Mouse (Mus musculus): ENCODE measurements at regions not wholly inside any gene's neighbourhood (a gene's known extent, or its start where the extent isn't known, plus 50 kb on each side); places are given as distances from the start of the nearest gene placed in this dataset.

GRCm38 (mm10) chr6:117323850-117324249 is 155.5 kb downstream of the Cxcl12 start:
- Histone ChIP-seq H3K9me3 (no peaks in the 10 kb centered on the region), H3K27ac (no peak overlapping the region), H3K9ac (no peak overlapping the region), H3K4me2 (replicated peaks) (no peak overlapping the region), H3K27me3 (replicated peaks) (no peaks in the 10 kb centered on the region), H3K36me3 (no peaks in the 10 kb centered on the region), H3K4me3 (replicated peaks) (no peak overlapping the region), H3K4me1 (replicated peaks) (no peaks in the 10 kb centered on the region)
- ATAC-seq, result no peak
- WGBS, result 35% methylated on average over 3 of the region's 3 CpGs

- Histone ChIP-seq H3K4me2 (replicated peaks) (no peak overlapping the region), H3K9ac (no peak overlapping the region), H3K9me3 (no peaks in the 10 kb centered on the region), H3K4me1 (replicated peaks) (no peaks in the 10 kb centered on the region), H3K4me3 (replicated peaks) (no peak overlapping the region), H3K27me3 (replicated peaks) (no peaks in the 10 kb centered on the region), H3K36me3 (no peaks in the 10 kb centered on the region), H3K27ac (no peak overlapping the region)
- WGBS, result 66% methylated on average over 18 of the region's 18 CpGs
- no peak for ATAC-seq
These were observed 158.8 kb downstream of the Cxcl12 start for GRCm38 (mm10) chr6:117326835-117327775.

DNA sequence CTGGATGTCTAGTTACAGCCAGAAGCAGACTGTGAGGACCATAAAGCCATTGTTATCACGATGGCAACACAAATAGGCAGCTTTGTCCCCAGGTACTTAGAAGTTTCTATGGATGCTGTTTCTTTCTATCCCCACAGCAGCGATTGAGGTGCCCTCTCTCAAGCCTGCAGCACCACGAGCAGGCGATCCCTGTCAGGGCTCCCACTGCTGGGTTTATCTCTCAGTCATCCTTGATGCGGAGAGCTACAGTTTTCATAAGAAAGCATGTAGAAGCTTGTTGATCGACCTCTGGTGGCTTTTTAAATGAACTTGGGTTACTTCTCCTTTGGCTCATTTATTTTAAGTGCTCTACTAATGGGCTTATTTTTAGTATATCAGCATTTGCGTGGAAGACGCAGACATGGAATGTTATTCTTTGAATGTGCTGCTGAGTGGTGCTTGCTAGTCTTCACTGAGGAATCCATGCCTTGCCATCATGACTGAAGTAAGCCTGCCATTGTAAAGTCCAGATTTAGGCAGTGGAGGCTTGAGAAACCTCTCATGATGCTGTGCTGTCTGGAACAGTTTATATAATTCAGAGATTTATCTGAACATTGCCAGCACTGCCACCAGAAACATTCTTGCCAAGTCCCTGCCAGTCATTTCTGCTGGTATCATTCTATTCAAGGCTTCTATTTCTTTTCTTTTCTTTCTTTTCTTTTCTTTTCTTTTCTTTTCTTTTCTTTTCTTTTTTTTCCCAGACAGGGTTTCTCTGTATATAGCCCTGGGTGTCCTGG is 161.0 kb downstream of the Cxcl12 start:
- Histone ChIP-seq H3K4me3 (replicated peaks) (no peak overlapping the region), H3K27ac (no peak overlapping the region), H3K36me3 (no peaks in the 10 kb centered on the region), H3K4me2 (replicated peaks) (no peak overlapping the region), H3K9ac (no peak overlapping the region), H3K4me1 (replicated peaks) (no peaks in the 10 kb centered on the region), H3K27me3 (replicated peaks) (no peaks in the 10 kb centered on the region), H3K9me3 (no peaks in the 10 kb centered on the region)
- no peak for ATAC-seq
- WGBS, result 75% methylated on average over 8 of the region's 8 CpGs

GRCm38 (mm10) chr6:117330198-117330597 is 161.9 kb downstream of the Cxcl12 start:
- no peak overlapping the region for H3K27ac ChIP-seq
- no peaks in the 10 kb centered on the region for H3K9me3 ChIP-seq
- no peaks in the 10 kb centered on the region for H3K4me1 ChIP-seq (replicated peaks)
- no peaks in the 10 kb centered on the region for H3K27me3 ChIP-seq (replicated peaks)
- H3K4me3 ChIP-seq (replicated peaks), result no peak overlapping the region
- no peak overlapping the region for H3K4me2 ChIP-seq (replicated peaks)
- peak; percentile 34; the same call in 1 of the 2 replicates for ATAC-seq
- no peaks in the 10 kb centered on the region for H3K36me3 ChIP-seq
- H3K9ac ChIP-seq, result no peak overlapping the region
- 44% methylated on average over 6 of the region's 6 CpGs for WGBS

DNA sequence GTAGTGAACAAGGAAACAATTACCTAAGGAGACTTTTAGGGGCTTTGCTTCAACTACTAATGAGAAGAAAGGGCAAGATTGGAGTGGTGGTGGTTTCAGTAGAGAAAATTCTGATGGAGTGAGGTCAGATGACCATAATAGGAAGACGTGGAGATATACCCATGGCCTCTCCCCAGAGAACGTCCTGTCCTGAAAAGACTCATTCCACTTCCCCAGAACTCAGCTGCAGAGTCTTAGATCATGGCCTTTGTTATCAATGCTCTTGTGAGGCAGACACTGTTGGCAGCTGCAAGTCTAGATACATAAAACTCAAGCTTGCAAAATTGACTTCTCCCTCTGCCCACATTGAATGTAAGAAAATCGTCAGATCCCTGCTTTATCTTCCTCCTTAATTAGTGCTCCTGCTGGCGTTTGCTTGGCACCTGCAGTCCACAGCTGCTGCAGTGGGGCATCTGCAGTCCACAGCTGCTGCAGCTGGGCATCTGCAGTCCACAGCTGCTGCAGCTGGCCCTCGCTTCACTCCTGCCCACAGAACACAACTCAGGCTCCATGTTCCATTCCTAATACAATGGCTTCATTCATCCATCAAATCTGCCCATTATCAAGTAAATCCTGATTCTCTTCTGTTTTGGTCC is 162.5 kb downstream of the Cxcl12 start:
- Histone ChIP-seq H3K4me2 (replicated peaks) (no peak overlapping the region), H3K27me3 (replicated peaks) (no peaks in the 10 kb centered on the region), H3K9me3 (no peaks in the 10 kb centered on the region), H3K36me3 (no peaks in the 10 kb centered on the region), H3K9ac (no peak overlapping the region), H3K4me1 (replicated peaks) (no peaks in the 10 kb centered on the region), H3K27ac (no peak overlapping the region), H3K4me3 (replicated peaks) (no peak overlapping the region)
- WGBS, result 37% methylated on average over 5 of the region's 5 CpGs
- no peak for ATAC-seq

DNA sequence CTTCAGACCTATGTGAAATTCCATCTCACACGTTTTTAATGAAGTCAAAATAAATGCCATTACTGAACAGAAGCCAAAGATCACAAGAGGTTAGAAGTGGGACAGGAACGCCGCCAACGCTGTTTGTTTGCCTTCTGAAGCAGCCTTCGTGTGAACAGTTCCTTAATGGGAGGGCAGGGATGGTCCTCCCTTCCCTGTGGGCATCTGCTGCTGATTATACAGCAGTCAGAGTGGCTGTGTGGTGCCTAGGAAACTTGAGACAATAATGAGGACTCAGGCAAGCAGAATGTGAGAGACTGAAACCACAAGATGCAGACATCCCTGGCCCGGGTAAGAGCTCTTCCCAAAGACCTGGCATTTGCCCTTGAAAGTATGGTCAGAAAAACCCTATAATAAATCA is 164.3 kb downstream of the Cxcl12 start:
- no peaks in the 10 kb centered on the region for H3K4me1 ChIP-seq (replicated peaks)
- no peak overlapping the region for H3K27ac ChIP-seq
- H3K36me3 ChIP-seq, result no peaks in the 10 kb centered on the region
- H3K9me3 ChIP-seq, result no peaks in the 10 kb centered on the region
- H3K4me2 ChIP-seq (replicated peaks), result no peak overlapping the region
- no peak overlapping the region for H3K4me3 ChIP-seq (replicated peaks)
- ATAC-seq, result no peak
- H3K27me3 ChIP-seq (replicated peaks), result no peaks in the 10 kb centered on the region
- no peak overlapping the region for H3K9ac ChIP-seq
- 53% methylated on average over 6 of the region's 6 CpGs for WGBS

DNA sequence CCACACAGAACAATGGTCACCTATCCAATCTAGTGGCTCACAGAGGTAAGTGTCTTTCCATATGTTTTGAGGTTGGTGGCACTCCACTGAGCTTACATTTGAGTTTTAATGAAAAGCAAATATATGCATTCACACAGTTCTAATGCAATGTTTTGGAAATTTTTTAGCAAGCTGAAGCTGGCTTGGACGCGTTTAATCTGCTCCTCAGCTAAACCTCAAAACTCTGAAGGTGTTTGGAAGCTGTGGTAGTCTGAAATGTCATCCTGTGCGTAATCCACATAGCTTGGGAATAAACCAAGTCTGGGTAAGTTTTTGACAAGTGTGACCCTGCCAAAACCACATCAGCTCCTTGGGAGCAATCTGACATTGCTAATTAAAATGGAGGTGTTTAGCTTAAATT is 173.8 kb downstream of the Cxcl12 start:
- Histone ChIP-seq H3K9me3 (no peaks in the 10 kb centered on the region), H3K36me3 (no peaks in the 10 kb centered on the region)
- 94% methylated on average over 3 of the region's 3 CpGs for WGBS

DNA sequence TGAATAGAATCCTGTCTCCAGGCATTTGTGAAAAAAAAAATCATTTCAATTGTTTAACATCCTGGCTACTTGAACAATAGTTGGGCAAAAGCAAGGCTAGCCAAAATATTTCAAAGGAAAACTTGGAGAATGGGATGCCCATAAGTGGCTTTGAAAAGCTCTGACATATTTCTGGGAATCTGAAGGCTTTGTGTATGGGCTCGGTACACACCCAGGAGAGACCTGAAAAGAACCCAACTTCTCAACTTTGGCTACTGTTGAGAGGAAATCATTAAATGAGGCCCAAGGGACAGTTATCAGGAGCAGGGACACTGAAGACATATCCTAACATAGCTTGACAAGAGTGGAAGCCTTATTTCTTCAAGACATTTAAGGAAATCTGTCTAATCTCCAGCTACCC is 179.0 kb downstream of the Cxcl12 start:
- no peak overlapping the region for H3K4me2 ChIP-seq (replicated peaks)
- H3K9ac ChIP-seq, result no peak overlapping the region
- H3K36me3 ChIP-seq, result no peaks in the 10 kb centered on the region
- ATAC-seq, result no peak
- no peak overlapping the region for H3K4me3 ChIP-seq (replicated peaks)
- no peaks in the 10 kb centered on the region for H3K27me3 ChIP-seq (replicated peaks)
- no peak overlapping the region for H3K27ac ChIP-seq
- H3K4me1 ChIP-seq (replicated peaks), result no peaks in the 10 kb centered on the region
- H3K9me3 ChIP-seq, result no peaks in the 10 kb centered on the region
- WGBS, result 94% methylated on average over 1 of the region's 1 CpGs

More for the DNA sequence above, 173.8 kb downstream of the Cxcl12 start:
- Histone ChIP-seq H3K27me3 (replicated peaks) (no peaks in the 10 kb centered on the region), H3K27ac (no peak overlapping the region), H3K4me2 (replicated peaks) (no peak overlapping the region), H3K4me3 (replicated peaks) (no peak overlapping the region), H3K4me1 (replicated peaks) (no peaks in the 10 kb centered on the region), H3K9ac (no peak overlapping the region)
- ATAC-seq, result no peak

DNA sequence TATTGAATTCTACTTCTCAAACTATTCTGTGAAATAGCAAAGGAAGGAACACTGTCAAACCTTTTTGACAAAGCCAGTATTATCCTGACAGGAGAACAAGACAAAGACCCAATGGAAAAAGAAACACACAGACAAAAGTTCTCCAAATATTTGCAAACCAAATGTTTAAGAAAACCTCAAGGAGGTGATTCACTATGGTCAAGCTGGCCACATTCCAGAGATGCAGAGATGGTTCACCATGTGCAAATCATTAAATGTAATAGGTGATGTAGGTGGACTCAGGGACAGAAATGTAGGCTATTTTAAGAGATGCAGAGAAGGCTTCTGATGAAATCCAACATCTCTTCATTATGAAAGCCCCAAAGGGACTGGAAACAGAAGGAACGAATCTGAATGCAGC is 183.5 kb downstream of the Cxcl12 start:
- Histone ChIP-seq H3K4me2 (replicated peaks) (no peak overlapping the region), H3K27me3 (replicated peaks) (no peaks in the 10 kb centered on the region), H3K9me3 (no peaks in the 10 kb centered on the region), H3K4me1 (replicated peaks) (no peaks in the 10 kb centered on the region), H3K27ac (no peak overlapping the region), H3K36me3 (no peaks in the 10 kb centered on the region), H3K4me3 (replicated peaks) (no peak overlapping the region), H3K9ac (no peak overlapping the region)
- ATAC-seq, result no peak
- WGBS, result 85% methylated on average over 1 of the region's 1 CpGs

DNA sequence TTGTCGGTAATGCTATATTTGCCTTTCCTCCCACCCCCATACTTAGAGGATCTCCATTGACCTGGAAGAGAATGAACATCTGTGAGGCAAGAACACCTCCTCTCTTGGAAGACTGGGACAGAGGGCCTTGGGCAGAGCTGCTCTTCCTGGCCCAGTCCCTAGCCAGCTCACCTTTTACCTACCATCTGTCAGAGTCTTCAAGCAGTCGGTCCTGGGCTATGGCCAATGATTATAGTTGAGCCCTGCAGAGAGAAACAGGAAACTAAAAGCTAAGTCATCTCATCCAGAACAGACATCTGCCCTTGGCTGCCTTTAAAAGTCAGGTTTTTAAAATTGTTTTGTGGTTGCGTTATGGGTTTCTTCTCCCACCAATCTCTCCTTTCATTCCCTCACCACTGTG is 184.8 kb downstream of the Cxcl12 start:
- no peak overlapping the region for H3K9ac ChIP-seq
- H3K4me3 ChIP-seq (replicated peaks), result no peak overlapping the region
- H3K9me3 ChIP-seq, result no peaks in the 10 kb centered on the region
- ATAC-seq, result no peak
- no peaks in the 10 kb centered on the region for H3K4me1 ChIP-seq (replicated peaks)
- H3K4me2 ChIP-seq (replicated peaks), result no peak overlapping the region
- H3K27ac ChIP-seq, result no peak overlapping the region
- no peaks in the 10 kb centered on the region for H3K36me3 ChIP-seq
- no peaks in the 10 kb centered on the region for H3K27me3 ChIP-seq (replicated peaks)
- WGBS, result 92% methylated on average over 3 of the region's 3 CpGs

DNA sequence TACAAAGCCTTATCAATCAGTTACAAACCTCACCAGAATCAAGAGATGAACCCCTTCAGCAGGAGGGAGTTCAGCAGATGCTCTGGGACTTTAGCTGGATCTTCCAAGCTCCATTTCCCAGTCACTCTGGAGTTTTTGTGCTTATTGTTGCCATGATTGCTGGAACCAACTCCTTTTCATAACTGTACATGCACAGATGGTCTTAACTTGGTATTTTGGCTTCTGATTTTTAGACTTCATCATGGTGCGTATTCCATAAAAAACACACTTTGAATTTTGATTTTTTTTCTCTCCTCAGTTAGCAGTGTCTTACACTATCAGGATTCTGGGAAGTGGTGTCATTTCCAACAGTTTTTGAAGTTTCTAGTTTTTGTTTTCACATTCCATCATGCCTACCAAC is 187.8 kb downstream of the Cxcl12 start:
- WGBS, result 94% methylated on average over 1 of the region's 1 CpGs
- no peak overlapping the region for H3K4me2 ChIP-seq (replicated peaks)
- no peak overlapping the region for H3K4me3 ChIP-seq (replicated peaks)
- H3K4me1 ChIP-seq (replicated peaks), result no peaks in the 10 kb centered on the region
- no peaks in the 10 kb centered on the region for H3K36me3 ChIP-seq
- H3K9me3 ChIP-seq, result no peaks in the 10 kb centered on the region
- no peak overlapping the region for H3K27ac ChIP-seq
- H3K9ac ChIP-seq, result no peak overlapping the region
- no peak for ATAC-seq
- H3K27me3 ChIP-seq (replicated peaks), result no peaks in the 10 kb centered on the region

GRCm38 (mm10) chr6:117359401-117359800 is 191.1 kb downstream of the Cxcl12 start:
- Histone ChIP-seq H3K9ac (no peak overlapping the region), H3K9me3 (no peaks in the 10 kb centered on the region), H3K36me3 (no peaks in the 10 kb centered on the region), H3K27ac (no peak overlapping the region), H3K4me3 (replicated peaks) (no peak overlapping the region), H3K27me3 (replicated peaks) (no peaks in the 10 kb centered on the region), H3K4me2 (replicated peaks) (no peak overlapping the region), H3K4me1 (replicated peaks) (no peaks in the 10 kb centered on the region)
- 93% methylated on average over 2 of the region's 2 CpGs for WGBS
- no peak for ATAC-seq
